Mouse (Mus musculus) layer of hippocampus, adult 9-10 months (tissue): Measurements from ENCODE around the gene Cerkl.

ENCODE experiments used
- DNase-seq: peaks from one replicate; pipeline ENCODE4 v3.0.0; 2022; ENCODE audit warnings: low spot score

Cerkl gene

DNA sequence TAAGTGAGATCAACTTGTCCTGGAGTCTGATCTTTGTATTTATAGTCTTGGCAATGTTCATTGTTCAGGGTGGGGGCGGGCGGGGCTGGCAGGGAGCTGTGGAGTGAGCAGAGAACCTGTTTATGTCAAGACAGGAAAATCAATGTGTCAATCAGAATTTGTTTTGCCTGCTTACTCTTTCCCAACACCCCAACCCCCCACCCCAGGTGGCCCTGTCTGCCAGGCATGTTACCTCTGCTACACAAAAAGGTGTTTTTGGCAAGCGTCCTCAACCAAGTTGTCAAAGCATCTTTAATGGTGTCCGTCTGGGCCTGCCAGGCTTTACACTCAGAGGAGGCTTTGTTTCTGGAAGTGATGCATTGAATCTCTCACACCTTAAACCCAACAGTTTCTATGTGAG, 141.5 kb downstream of the Cerkl start:
- DNase-seq = no peak

- no peak for DNase-seq
These were observed 144.1 kb downstream of the Cerkl start for GRCm38 (mm10) chr2:79312499-79312898.

DNA sequence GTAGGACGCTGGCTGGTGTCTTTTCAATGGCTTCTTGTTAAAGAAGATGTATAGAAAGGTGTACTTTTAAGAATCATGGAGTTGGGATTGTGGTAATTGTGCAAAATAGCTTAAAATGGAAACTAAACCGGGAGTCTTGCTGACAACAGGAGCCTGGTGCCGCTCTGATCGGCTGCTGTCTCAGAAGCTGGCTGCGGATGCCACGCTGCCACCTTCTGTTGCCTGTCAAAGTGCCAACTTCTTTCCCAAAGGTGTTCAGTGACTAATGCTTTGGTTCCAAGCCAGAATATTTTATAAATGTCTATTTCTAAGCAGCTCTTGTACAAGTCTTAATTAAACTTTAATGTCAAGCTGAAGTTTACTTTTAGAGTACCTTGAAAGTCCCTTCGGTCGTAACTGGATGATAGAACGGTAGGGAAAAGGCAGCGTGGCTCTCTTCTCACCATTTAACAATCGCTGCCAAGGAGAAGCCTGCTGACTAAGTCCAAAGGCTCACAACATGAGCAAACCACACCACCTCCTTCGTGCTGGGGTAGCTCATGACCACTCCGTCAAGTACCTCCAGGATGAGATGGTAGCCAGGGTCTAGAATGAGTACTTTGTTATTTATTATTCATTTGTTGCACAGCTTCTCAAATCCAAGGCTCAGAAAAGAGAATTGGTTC, 147.0 kb downstream of the Cerkl start:
- no peak for DNase-seq

DNA sequence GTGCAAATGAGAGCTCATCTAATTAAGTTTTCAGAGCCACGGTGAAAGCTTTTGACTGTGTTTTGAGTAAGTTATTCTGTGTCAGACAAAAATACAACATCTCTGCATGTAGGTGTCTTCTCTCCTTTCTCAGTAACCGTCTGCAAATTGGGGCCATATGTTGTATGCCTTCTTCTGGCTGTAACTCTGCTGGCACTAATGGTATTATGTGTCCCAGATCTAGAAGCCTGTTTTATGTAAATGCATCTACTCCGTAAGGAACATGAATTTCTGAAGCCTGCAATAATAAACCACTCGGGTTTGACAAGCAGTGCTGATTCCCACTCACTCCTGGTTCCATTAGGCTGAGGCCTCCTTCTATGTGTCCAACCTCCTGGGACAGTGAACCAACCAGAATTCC, 149.0 kb downstream of the Cerkl start:
- no peak for DNase-seq

- DNase-seq = no peak
These were observed 154.2 kb downstream of the Cerkl start for GRCm38 (mm10) chr2:79302398-79302797.

DNA sequence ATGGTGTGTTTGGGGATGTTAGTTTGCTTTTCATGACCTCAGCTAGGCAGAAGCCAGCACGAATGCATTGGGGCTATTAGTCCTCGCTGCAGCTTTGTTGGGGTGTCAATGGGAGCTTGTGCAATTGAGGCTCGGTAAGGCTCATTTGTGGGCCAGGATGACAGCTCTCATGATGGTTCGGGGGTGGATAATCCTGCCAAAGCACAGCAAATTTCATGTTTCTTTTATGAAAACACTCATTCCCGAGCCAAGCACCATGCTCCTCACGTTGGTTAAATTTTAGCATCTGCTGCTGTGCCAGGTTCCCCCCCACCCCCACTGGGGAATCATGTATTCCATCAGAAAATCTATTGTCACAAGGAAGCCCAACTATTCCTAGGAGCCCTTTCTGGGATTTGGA, 164.2 kb downstream of the Cerkl start:
- no peak for DNase-seq

GRCm38 (mm10) chr2:79291922-79292321, 164.7 kb downstream of the Cerkl start:
- no peak for DNase-seq

- DNase-seq = no peak
These were observed 166.4 kb downstream of the Cerkl start for GRCm38 (mm10) chr2:79290149-79290548.

GRCm38 (mm10) chr2:79284206-79284605, 172.4 kb downstream of the Cerkl start:
- DNase-seq = no peak
